ENCODE assay signal across 18 mouse cellular contexts in the genomic region with DNA sequence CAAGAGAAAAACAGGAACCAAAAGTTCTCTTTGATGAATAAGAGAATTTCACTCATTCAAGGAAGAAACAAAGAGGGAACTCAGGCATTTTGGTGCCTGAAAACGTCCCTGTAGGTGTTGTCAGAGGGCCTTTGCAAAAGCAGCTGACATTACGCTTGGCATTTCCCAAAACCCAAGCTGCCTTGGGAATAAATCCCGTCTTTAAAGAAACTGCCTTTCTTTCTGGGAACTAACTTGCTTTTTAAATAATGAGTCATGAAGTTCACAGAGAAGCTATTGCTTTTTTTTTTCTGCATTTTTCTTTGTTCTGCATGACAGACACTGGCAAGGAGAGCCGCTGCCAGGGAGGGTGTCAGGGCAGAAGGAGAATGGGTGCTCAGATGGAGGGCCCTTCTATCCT.
DNase-seq lines count a peak whose midpoint lies in the region; ATAC-seq and TF ChIP-seq lines count a peak whose summit lies in the region.
"Had no signal": no experiment of that assay in that cellular context is flagged by ENCODE, and none has a peak within 500 bp of the region (broad histone marks: within the 10 kb centered on the region; RNA-seq: fewer than 3 reads in every experiment).

No protein-coding gene starts in this region.

- no peak for TF ChIP-seq CTCF in left cerebral cortex, adult 2 months (IDR thresholded peaks at IDR 0.05)

- H3K4me2 ChIP-seq in heart, embryonic 13.5 days, result no peak overlapping the region
- H3K4me2 ChIP-seq in heart, embryonic 11.5 days, result no peak overlapping the region
- H3K4me2 ChIP-seq in forebrain, embryonic 15.5 days (replicated peaks), result no peak overlapping the region
- H3K4me2 ChIP-seq: embryonic facial prominence, embryonic 15.5 days; limb, embryonic 15.5 days; midbrain, embryonic 11.5 days had no signal

- intact Hi-C loops in left cerebral cortex, adult 2 months (cut with DNase I), result no loop called here
- intact Hi-C loops in left cerebral cortex, postnatal 10 days (cut with DNase I), result no loop called here

- H3K4me3 ChIP-seq in heart, embryonic 13.5 days, result no peak overlapping the region
- H3K4me3 ChIP-seq in heart, embryonic 11.5 days (ENCODE audit: low read depth, low read length), result no peak overlapping the region
- H3K4me3 ChIP-seq in left cerebral cortex, adult 2 months, result no peak overlapping the region
- H3K4me3 ChIP-seq in forebrain, embryonic 15.5 days, result no peak overlapping the region
- H3K4me3 ChIP-seq: embryonic facial prominence, embryonic 15.5 days; limb, embryonic 15.5 days had no signal

- no peak for ATAC-seq in heart, embryonic 13.5 days (ENCODE audit: extremely low read depth, insufficient number of reproducible peaks, low FRiP score, low TSS enrichment)
- no peak for ATAC-seq in heart, embryonic 11.5 days (replicated peaks; ENCODE audit: insufficient number of reproducible peaks, low FRiP score, low TSS enrichment)
- no peak for ATAC-seq in forebrain, embryonic 15.5 days (replicated peaks)
- no peak for ATAC-seq in activated CD4-positive, CD25-positive, alpha-beta regulatory T cell, adult 4 months
- ATAC-seq: CD4-positive, CD25-positive, alpha-beta regulatory T cell, adult 4 months; intestine, embryonic 16.5 days; liver, postnatal 0 days had no signal

- H3K27ac ChIP-seq in heart, embryonic 13.5 days (replicated peaks), result peak overlapping the region; percentile 94
- H3K27ac ChIP-seq in heart, embryonic 11.5 days (ENCODE audit: low read depth, low read length), result no peak overlapping the region
- peak overlapping the region; percentile 74 for H3K27ac ChIP-seq in left cerebral cortex, adult 2 months
- H3K27ac ChIP-seq in forebrain, embryonic 15.5 days (replicated peaks), result peak overlapping the region; percentile 51
- H3K27ac ChIP-seq: embryonic facial prominence, embryonic 15.5 days; limb, embryonic 15.5 days had no signal

- no peaks in the 10 kb centered on the region for H3K9me3 ChIP-seq in heart, embryonic 13.5 days
- no peaks in the 10 kb centered on the region for H3K9me3 ChIP-seq in heart, embryonic 11.5 days (replicated peaks; ENCODE audit: control insufficient read depth, low read length)
- H3K9me3 ChIP-seq in forebrain, embryonic 15.5 days, result no peaks in the 10 kb centered on the region
- H3K9me3 ChIP-seq: embryonic facial prominence, embryonic 15.5 days; limb, embryonic 15.5 days had no signal

- H3K4me1 ChIP-seq in heart, embryonic 13.5 days, result peaks cover 64% of the 10 kb centered on the region
- H3K4me1 ChIP-seq in heart, embryonic 11.5 days (ENCODE audit: control insufficient read depth, insufficient read depth, low read length), result peaks cover 42% of the 10 kb centered on the region
- peaks cover 13% of the 10 kb centered on the region for H3K4me1 ChIP-seq in forebrain, embryonic 15.5 days

- H3K27me3 ChIP-seq in heart, embryonic 13.5 days (replicated peaks), result no peaks in the 10 kb centered on the region
- no peaks in the 10 kb centered on the region for H3K27me3 ChIP-seq in heart, embryonic 11.5 days (ENCODE audit: control insufficient read depth, insufficient read depth, low read length)
- H3K27me3 ChIP-seq in forebrain, embryonic 15.5 days, result no peaks in the 10 kb centered on the region
- H3K27me3 ChIP-seq: embryonic facial prominence, embryonic 15.5 days; limb, embryonic 15.5 days had no signal

- peaks cover 43% of the 10 kb centered on the region for H3K36me3 ChIP-seq in heart, embryonic 13.5 days
- 0 out of 2 replicates have a peak, but pooled peaks cover 6% of the 10 kb centered on the region for H3K36me3 ChIP-seq in heart, embryonic 11.5 days (ENCODE audit: control insufficient read depth, insufficient read depth, low read length)
- H3K36me3 ChIP-seq in forebrain, embryonic 15.5 days, result peaks cover 8% of the 10 kb centered on the region
- H3K36me3 ChIP-seq: embryonic facial prominence, embryonic 15.5 days had no signal

- no peak for DNase-seq in left cerebral cortex, adult 2 months (ENCODE audit: extremely low spot score in 1 of 2, low spot score in 2 of 2)
- no peak for DNase-seq in left cerebral cortex, postnatal 10 days (ENCODE audit: extremely low spot score in 1 of 2, low spot score in 2 of 2)
- peak; percentile 77 for DNase-seq in adipocyte (ENCODE audit: low spot score)
- DNase-seq in left cerebral cortex, adult 11 months (ENCODE audit: low spot score), result no peak
- DNase-seq: cerebellum, adult 2 months; heart, postnatal 36 days; liver, postnatal 0 days; right cerebral cortex, postnatal 14 days; thymus, postnatal 25 days had no signal

- 69% methylated on average over 4 of the region's 4 CpGs for WGBS in heart, embryonic 13.5 days
- WGBS in heart, embryonic 11.5 days (ENCODE audit: insufficient replicate concordance), result 69% methylated on average over 4 of the region's 4 CpGs
- WGBS in forebrain, embryonic 15.5 days, result 14% methylated on average over 4 of the region's 4 CpGs

- no peak overlapping the region for H3K9ac ChIP-seq in heart, embryonic 13.5 days
- no peak overlapping the region for H3K9ac ChIP-seq in heart, embryonic 11.5 days (ENCODE audit: low read depth, low read length)
- no peak overlapping the region for H3K9ac ChIP-seq in forebrain, embryonic 15.5 days (replicated peaks)
- H3K9ac ChIP-seq: embryonic facial prominence, embryonic 15.5 days; limb, embryonic 15.5 days; liver, postnatal 0 days had no signal
